Mouse (Mus musculus): ENCODE results near the gene Utp3. TPM values are rescaled to one million over a fixed set of nuclear protein-coding genes. Genes with fewer than 3 reads are reported as not detected.

The Utp3 gene
- polyA plus RNA-seq, 1 experiment from 2014 or later, result 87.5 TPM

DNA sequence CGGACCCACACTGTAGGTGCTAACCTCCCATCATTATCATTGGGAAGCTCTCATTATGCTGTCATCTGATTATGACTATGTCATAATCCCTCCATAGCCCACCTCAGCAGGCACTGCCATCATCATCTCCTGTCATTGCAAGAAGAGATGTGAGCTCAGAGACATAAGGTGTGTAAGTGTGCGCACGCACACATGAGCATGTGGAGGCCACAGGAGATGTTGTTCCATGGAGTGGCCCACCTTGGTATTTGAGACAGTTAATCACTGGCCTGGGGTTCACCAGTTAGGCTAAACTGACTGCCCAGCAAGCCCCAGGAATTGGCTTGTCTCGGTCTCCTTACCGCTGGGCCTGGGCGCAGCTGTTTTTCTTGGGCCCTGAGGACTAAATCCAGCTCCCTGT, 27.1 kb downstream of the Utp3 start:
- WGBS, result 93% methylated on average over 6 of the region's 6 CpGs
- DNase-seq (ENCODE audit: low spot score), result no peak
- H3K4me3 ChIP-seq, result no peak overlapping the region

DNA sequence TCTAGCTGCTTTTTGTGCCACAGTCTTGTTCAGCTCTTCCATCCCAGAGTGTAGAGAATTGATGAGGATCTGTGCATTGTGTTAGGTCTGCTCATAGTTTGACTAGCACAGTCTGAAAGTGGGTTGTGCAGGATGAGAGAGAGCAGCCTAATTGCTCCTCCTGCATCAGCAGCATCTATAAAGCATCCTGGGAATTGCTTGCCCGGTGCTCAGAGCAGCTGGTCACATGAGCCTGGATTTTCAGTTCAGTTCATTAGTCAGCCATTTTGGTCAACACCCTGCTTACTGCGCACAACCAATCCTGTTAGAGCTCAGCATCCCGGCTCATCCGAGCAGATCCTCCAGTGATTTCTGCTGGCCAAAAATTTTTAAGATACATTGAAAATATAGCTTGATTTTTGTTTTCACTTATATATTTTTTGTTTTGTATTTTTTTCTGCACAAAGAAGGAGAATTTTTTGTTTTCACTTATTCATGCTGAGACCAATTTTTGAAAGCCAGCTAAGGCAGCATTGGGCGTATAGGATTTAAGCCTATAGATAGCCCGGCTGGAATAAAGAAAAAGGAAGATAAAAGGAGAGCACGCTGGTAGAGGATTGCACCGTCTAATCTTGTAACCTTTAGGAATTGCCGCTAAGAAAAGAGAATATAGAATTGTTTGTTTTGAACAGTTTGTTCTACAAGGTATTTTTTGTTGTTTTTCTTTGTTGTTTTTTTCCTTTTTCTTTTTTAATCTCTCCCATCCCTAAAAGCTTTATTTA, 29.2 kb downstream of the Utp3 start:
- Histone ChIP-seq H3K27me3 (replicated peaks; ENCODE audit: low read depth, poor library complexity, severe bottlenecking) (no peaks in the 10 kb centered on the region), H3K4me1 (peaks cover 53% of the 10 kb centered on the region), H3K9me3 (no peaks in the 10 kb centered on the region), H3K36me3 (replicated peaks) (0 out of 2 replicates have a peak, but pooled peaks cover 5% of the 10 kb centered on the region), H3K27ac (replicated peaks) (peak overlapping the region; percentile 73), H3K4me3 (peak overlapping the region; percentile 57)
- DNase-seq (ENCODE audit: low spot score), result peak; percentile 76
- WGBS, result 56% methylated on average over 9 of the region's 9 CpGs

More for the DNA sequence above, 27.1 kb downstream of the Utp3 start:
- Histone ChIP-seq H3K36me3 (replicated peaks) (peaks cover 5% of the 10 kb centered on the region; the same call in 1 of the 2 replicates), H3K9me3 (no peaks in the 10 kb centered on the region), H3K4me1 (peaks cover 40% of the 10 kb centered on the region), H3K27me3 (replicated peaks; ENCODE audit: low read depth, poor library complexity, severe bottlenecking) (no peaks in the 10 kb centered on the region), H3K27ac (replicated peaks) (no peak overlapping the region)

DNA sequence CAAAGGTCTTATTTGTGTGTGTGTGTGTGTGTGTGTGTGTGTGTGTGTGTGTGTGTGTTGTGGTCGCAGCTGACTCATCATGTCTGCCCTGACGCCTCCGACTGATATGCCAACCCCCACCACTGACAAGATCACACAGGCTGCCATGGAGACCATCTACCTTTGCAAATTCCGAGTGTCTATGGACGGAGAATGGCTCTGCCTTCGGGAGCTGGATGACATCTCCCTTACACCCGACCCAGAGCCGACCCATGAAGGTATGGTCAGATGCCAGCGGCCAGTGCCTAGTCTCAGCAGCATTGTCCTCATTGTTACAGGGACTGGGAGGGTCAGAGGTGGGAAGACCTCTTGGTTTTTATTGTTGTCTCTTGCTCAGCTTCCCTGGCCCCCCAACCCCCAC, 29.8 kb downstream of the Utp3 start:
- 0 out of 2 replicates have a peak, but pooled peaks cover 5% of the 10 kb centered on the region for H3K36me3 ChIP-seq (replicated peaks)
- peaks cover 54% of the 10 kb centered on the region for H3K4me1 ChIP-seq
- peak overlapping the region; percentile 57 for H3K4me3 ChIP-seq
- no peaks in the 10 kb centered on the region for H3K27me3 ChIP-seq (replicated peaks; ENCODE audit: low read depth, poor library complexity, severe bottlenecking)
- WGBS, result 33% methylated on average over 9 of the region's 9 CpGs
- DNase-seq (ENCODE audit: low spot score), result peak; percentile 30
- H3K27ac ChIP-seq (replicated peaks), result peak overlapping the region; percentile 73
- no peaks in the 10 kb centered on the region for H3K9me3 ChIP-seq

DNA sequence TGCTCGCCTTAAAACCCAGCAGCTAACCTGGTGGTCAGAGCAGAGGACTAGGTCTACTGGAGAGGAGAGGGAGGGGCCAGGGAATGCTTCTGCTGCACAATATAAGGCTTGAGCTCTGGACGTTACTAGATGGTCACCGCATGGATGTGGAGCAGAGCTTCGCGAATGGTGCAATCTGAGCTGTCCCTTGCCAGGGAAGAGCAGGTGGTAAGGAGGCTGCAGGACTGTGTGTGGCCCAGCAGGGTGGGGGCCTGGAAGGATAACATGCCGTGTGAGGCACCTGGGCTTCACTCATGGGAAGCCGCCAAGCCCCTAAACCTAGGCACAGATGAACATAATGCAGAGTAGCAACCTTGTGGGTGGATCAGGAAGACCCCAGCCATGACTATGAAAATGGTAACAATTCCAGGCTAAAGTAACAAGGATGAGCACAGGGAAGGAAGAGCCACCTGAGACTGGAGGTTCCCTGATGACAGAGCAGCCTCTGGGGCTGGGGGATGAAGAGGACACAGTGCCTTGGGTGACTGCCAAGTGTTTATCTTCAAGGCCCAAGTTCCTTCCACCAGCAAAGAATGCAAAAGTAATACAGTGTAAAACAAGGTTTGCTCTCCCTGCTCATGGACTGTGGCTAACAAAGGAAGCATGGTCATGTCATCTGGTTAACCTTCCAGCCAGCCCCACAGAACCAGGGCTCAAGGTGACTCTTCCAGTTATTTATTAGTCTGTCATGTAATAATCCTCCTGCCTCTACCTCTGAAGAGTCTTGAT, 32.3 kb downstream of the Utp3 start:
- Histone ChIP-seq H3K4me3 (peak overlapping the region; percentile 29; the same call in 1 of the 2 replicates), H3K27ac (replicated peaks) (0 out of 2 replicates have a peak overlapping the region, but pooled peaks have one; percentile 54), H3K27me3 (replicated peaks; ENCODE audit: low read depth, poor library complexity, severe bottlenecking) (no peaks in the 10 kb centered on the region), H3K36me3 (replicated peaks) (peaks cover 6% of the 10 kb centered on the region; the same call in 1 of the 2 replicates), H3K9me3 (no peaks in the 10 kb centered on the region), H3K4me1 (peaks cover 51% of the 10 kb centered on the region)
- no peak for DNase-seq (ENCODE audit: low spot score)
- 74% methylated on average over 7 of the region's 7 CpGs for WGBS

- Histone ChIP-seq H3K9me3 (no peaks in the 10 kb centered on the region), H3K36me3 (replicated peaks) (peaks cover 7% of the 10 kb centered on the region; the same call in 1 of the 2 replicates), H3K4me3 (peak overlapping the region; percentile 28; the same call in 1 of the 2 replicates), H3K27me3 (replicated peaks; ENCODE audit: low read depth, poor library complexity, severe bottlenecking) (no peaks in the 10 kb centered on the region), H3K27ac (replicated peaks) (peak overlapping the region; percentile 51; the same call in 1 of the 2 replicates), H3K4me1 (peaks cover 51% of the 10 kb centered on the region)
- DNase-seq (ENCODE audit: low spot score), result peak; percentile 45
- 43% methylated on average over 13 of the region's 13 CpGs for WGBS
These were observed 33.1 kb downstream of the Utp3 start for GRCm38 (mm10) chr5:88587211-88587934.

GRCm38 (mm10) chr5:88588481-88588880, 34.2 kb downstream of the Utp3 start:
- Histone ChIP-seq H3K9me3 (no peaks in the 10 kb centered on the region), H3K27ac (replicated peaks) (no peak overlapping the region), H3K4me3 (no peak overlapping the region), H3K36me3 (replicated peaks) (peaks cover 17% of the 10 kb centered on the region), H3K4me1 (peaks cover 47% of the 10 kb centered on the region), H3K27me3 (replicated peaks; ENCODE audit: low read depth, poor library complexity, severe bottlenecking) (no peaks in the 10 kb centered on the region)
- WGBS, result 66% methylated on average over 5 of the region's 5 CpGs
- no peak for DNase-seq (ENCODE audit: low spot score)

GRCm38 (mm10) chr5:88593421-88594172, 39.3 kb downstream of the Utp3 start:
- Histone ChIP-seq H3K4me3 (no peak overlapping the region), H3K27ac (replicated peaks) (no peak overlapping the region), H3K4me1 (0 out of 2 replicates have a peak, but pooled peaks cover 3% of the 10 kb centered on the region), H3K27me3 (replicated peaks; ENCODE audit: low read depth, poor library complexity, severe bottlenecking) (no peaks in the 10 kb centered on the region), H3K9me3 (no peaks in the 10 kb centered on the region), H3K36me3 (replicated peaks) (peaks cover 32% of the 10 kb centered on the region)
- DNase-seq (ENCODE audit: low spot score), result no peak
- WGBS, result 91% methylated on average over 13 of the region's 13 CpGs

DNA sequence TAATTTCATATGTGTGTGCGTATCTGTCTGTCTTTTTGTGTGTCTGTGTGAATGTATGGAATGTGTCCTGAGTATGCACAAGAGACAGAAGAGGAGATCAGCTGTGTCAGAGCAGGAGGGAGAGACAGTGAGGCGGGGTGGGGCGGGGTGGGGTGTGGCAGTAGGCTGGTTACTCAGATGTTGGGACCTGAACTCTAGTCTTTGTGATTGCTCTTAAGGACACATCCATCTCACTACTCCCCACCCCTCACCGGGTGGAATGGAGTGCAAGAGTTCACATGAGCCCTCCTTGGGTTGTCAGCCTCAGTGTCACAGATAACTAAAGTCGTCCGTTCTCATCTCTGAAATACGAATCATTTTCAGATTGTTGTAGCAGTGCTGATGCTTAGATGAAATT, 39.9 kb downstream of the Utp3 start:
- peaks cover 35% of the 10 kb centered on the region for H3K36me3 ChIP-seq (replicated peaks)
- no peaks in the 10 kb centered on the region for H3K4me1 ChIP-seq
- no peaks in the 10 kb centered on the region for H3K9me3 ChIP-seq
- H3K27ac ChIP-seq (replicated peaks), result no peak overlapping the region
- DNase-seq (ENCODE audit: low spot score), result no peak
- H3K27me3 ChIP-seq (replicated peaks; ENCODE audit: low read depth, poor library complexity, severe bottlenecking), result no peaks in the 10 kb centered on the region
- no peak overlapping the region for H3K4me3 ChIP-seq
- WGBS, result 93% methylated on average over 7 of the region's 7 CpGs

DNA sequence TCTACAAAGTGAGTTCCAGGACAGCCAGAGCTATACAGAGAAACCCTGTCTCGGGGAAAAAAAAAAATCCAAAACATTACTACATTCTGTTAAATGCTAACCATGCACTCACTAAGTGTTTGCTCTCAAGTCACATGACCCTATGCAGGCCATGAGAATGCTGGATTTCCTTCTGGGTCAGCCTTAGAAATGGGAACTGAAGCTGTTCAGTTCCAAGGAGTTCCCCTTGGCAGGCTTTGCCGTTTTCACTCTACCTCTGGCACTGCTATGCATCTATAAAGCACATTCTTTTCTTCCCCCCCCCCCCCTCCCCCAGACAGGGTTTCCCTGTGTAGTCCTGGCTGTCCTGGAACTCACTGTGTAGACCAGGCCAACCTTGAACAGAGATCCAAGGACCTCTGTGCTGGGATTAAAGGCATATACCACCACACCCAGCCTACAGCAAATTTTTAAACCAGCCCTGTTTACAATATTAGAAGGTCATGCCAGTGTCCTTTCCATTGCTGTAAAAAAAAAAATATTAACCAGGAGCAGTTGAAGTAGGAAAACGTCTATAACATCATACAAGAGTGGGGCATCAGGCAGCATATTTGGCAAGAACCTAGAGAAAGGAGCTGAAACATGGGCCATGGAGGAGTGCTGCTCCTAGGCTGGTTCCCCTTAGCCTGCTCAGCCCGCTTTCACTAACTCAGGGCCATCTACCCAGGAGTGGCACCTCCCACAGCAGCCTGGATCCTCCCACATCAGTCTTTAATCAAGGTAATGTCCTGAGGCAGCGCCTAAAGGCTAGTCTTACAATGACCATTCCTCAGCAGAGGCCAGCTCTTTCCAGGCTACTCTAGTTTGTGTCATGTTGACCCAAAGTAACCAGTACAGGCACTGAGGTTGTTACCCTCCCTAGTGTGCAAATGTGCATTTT, 41.5 kb downstream of the Utp3 start:
- Histone ChIP-seq H3K9me3 (no peaks in the 10 kb centered on the region), H3K4me1 (no peaks in the 10 kb centered on the region; the same call in 1 of the 2 replicates), H3K36me3 (replicated peaks) (peaks cover 32% of the 10 kb centered on the region), H3K4me3 (no peak overlapping the region), H3K27me3 (replicated peaks; ENCODE audit: low read depth, poor library complexity, severe bottlenecking) (no peaks in the 10 kb centered on the region), H3K27ac (replicated peaks) (no peak overlapping the region)
- WGBS, result 82% methylated on average over 5 of the region's 5 CpGs
- DNase-seq (ENCODE audit: low spot score), result no peak

GRCm38 (mm10) chr5:88598961-88599360, 44.7 kb downstream of the Utp3 start:
- H3K36me3 ChIP-seq (replicated peaks), result peaks cover 13% of the 10 kb centered on the region; the same call in 1 of the 2 replicates
- H3K27ac ChIP-seq (replicated peaks), result no peak overlapping the region
- 91% methylated on average over 6 of the region's 6 CpGs for WGBS
- H3K4me3 ChIP-seq, result no peak overlapping the region
- no peaks in the 10 kb centered on the region for H3K27me3 ChIP-seq (replicated peaks; ENCODE audit: low read depth, poor library complexity, severe bottlenecking)
- no peak for DNase-seq (ENCODE audit: low spot score)
- H3K4me1 ChIP-seq, result no peaks in the 10 kb centered on the region; the same call in 1 of the 2 replicates
- no peaks in the 10 kb centered on the region for H3K9me3 ChIP-seq

- Histone ChIP-seq H3K27me3 (replicated peaks; ENCODE audit: low read depth, poor library complexity, severe bottlenecking) (no peaks in the 10 kb centered on the region), H3K36me3 (replicated peaks) (peaks cover 16% of the 10 kb centered on the region)
- 82% methylated on average over 2 of the region's 2 CpGs for WGBS
These were observed 47.8 kb downstream of the Utp3 start for GRCm38 (mm10) chr5:88602030-88602429.

More at GRCm38 (mm10) chr5:88602030-88602429, 47.8 kb downstream of the Utp3 start:
- DNase-seq (ENCODE audit: low spot score), result no peak
- H3K4me3 ChIP-seq, result no peak overlapping the region
- H3K4me1 ChIP-seq, result no peaks in the 10 kb centered on the region; the same call in 1 of the 2 replicates
- H3K27ac ChIP-seq (replicated peaks), result no peak overlapping the region
- H3K9me3 ChIP-seq, result no peaks in the 10 kb centered on the region

Data from embryonic facial prominence, embryonic 10.5 days (tissue).